Mouse (Mus musculus): ENCODE results near the gene Foxc1.

Gene Foxc1

GRCm38 (mm10) chr13:31806428-31806832, at the start of gene Foxc1:
Foxc1 (plus strand) TSS chr13:31806633.
- peak; percentile 79 for DNase-seq

GRCm38 (mm10) chr13:31760411-31760810, 46.0 kb upstream of the Foxc1 start:
- no peak for DNase-seq

- DNase-seq: no peak
These were observed 45.4 kb upstream of the Foxc1 start for GRCm38 (mm10) chr13:31761057-31761456.

- DNase-seq: no peak
These were observed 42.0 kb upstream of the Foxc1 start for GRCm38 (mm10) chr13:31764419-31764818.

GRCm38 (mm10) chr13:31765564-31765963, 40.9 kb upstream of the Foxc1 start:
- DNase-seq: no peak

GRCm38 (mm10) chr13:31772882-31773281, 33.6 kb upstream of the Foxc1 start:
- DNase-seq: no peak

- DNase-seq: no peak
These were observed 30.7 kb upstream of the Foxc1 start for GRCm38 (mm10) chr13:31775762-31776161.

- no peak for DNase-seq
These were observed 27.0 kb upstream of the Foxc1 start for GRCm38 (mm10) chr13:31779281-31779981.

GRCm38 (mm10) chr13:31780299-31780698, 26.1 kb upstream of the Foxc1 start:
- no peak for DNase-seq

GRCm38 (mm10) chr13:31782063-31782462, 24.4 kb upstream of the Foxc1 start:
- DNase-seq: no peak

- DNase-seq: no peak
These were observed 21.7 kb upstream of the Foxc1 start for GRCm38 (mm10) chr13:31784757-31785156.

GRCm38 (mm10) chr13:31792480-31793132, 13.8 kb upstream of the Foxc1 start:
- peak; percentile 57 for DNase-seq

- no peak for DNase-seq
These were observed 13.3 kb upstream of the Foxc1 start for GRCm38 (mm10) chr13:31793163-31793562.

GRCm38 (mm10) chr13:31797346-31797745, 9.1 kb upstream of the Foxc1 start:
- no peak for DNase-seq

- no peak for DNase-seq
These were observed 8.4 kb upstream of the Foxc1 start for GRCm38 (mm10) chr13:31798075-31798474.

GRCm38 (mm10) chr13:31800581-31801576, 5.6 kb upstream of the Foxc1 start:
- DNase-seq: peak; percentile 92

- no peak for DNase-seq
These were observed 4.6 kb upstream of the Foxc1 start for GRCm38 (mm10) chr13:31801703-31802305.

- no peak for DNase-seq
These were observed 4.0 kb upstream of the Foxc1 start for GRCm38 (mm10) chr13:31802447-31802846.

- no peak for DNase-seq
These were observed 3.0 kb upstream of the Foxc1 start for GRCm38 (mm10) chr13:31803166-31804093.

GRCm38 (mm10) chr13:31804571-31804970, 1.9 kb upstream of the Foxc1 start:
- DNase-seq: no peak

- DNase-seq: no peak
These were observed 504 bp upstream of the Foxc1 start for GRCm38 (mm10) chr13:31805831-31806427.

All from lung, postnatal 14 days (tissue).